Mouse (Mus musculus) testis, adult 2 months (tissue): ENCODE results near the gene Tmem247.

Source experiments
- CTCF ChIP-seq: fragments of 200-500 bp; IDR thresholded peaks from 2 replicates; pipeline ENCODE4 v1.5.1; 2012; ENCODE audit warnings: low read depth, mild to moderate bottlenecking, inconsistent platforms, low read length, moderate library complexity; ENCODE audit not compliant: control insufficient read depth, insufficient read depth, insufficient replicate concordance
- POLR2A ChIP-seq: fragments of 200-500 bp; IDR thresholded peaks from 2 replicates; pipeline ENCODE4 v1.6.1; 2012; ENCODE audit warnings: low read depth, mild to moderate bottlenecking, inconsistent platforms, low read length, moderate library complexity; ENCODE audit not compliant: control insufficient read depth

DNA sequence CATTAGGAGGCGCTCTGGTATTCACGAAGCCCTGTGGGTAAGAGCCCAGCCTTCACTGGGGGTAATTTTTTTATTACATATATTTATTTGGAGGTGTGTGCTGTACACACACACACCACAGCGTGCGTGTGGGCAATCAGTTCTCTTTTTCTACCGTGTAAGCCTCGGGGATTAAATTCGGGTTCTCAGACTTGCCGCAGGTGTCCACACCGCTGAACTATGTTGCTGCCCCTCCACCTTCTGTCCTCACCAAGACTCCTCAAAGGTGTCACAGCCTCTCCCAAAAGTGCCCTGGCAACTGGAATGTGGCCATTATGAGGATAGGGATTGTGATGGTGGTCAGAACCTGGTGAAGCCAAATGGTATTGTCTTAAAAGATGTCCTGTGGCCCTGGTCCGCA, at the start of gene Tmem247:
- TF ChIP-seq CTCF (no peak), POLR2A (peak; percentile 73; the same call in 1 of the 2 replicates)
